Mouse (Mus musculus) limb, embryonic 14.5 days (tissue): ENCODE results near the gene Toporsl. TPM values are rescaled to one million over a fixed set of nuclear protein-coding genes. Genes with fewer than 3 reads are reported as not detected.

Source experiments
- ATAC-seq: fragments of 200-750 bp; cut with Nextera tagmentation; 2 replicates; pipeline ENCODE4 v1.8.0; 2017; ENCODE audit warnings: low read depth, moderate number of reproducible peaks, moderate TSS enrichment; ENCODE audit not compliant: low FRiP score
- DNase-seq: peaks from one replicate; pipeline ENCODE4 v3.0.0-alpha.2; 2015; ENCODE audit warnings: low spot score
- H3K27ac ChIP-seq: fragments of 300-500 bp; sonication (generic); replicated peaks from 2 replicates; pipeline ENCODE4 v1.5.1; 2014; ENCODE audit warnings: low read depth, mild to moderate bottlenecking, low read length, moderate library complexity, mixed read lengths
- H3K27me3 ChIP-seq: fragments of 300-500 bp; sonication (generic); 2 replicates; pipeline ENCODE4 v1.6.1; 2014; ENCODE audit warnings: low read length, mixed read lengths; ENCODE audit not compliant: control insufficient read depth, insufficient read depth
- H3K36me3 ChIP-seq: fragments of 300-500 bp; sonication (generic); 2 replicates; pipeline ENCODE4 v1.6.1; 2014; ENCODE audit warnings: mild to moderate bottlenecking, low read length, moderate library complexity, mixed read lengths; ENCODE audit not compliant: control insufficient read depth, insufficient read depth
- H3K4me1 ChIP-seq: fragments of 300-500 bp; sonication (generic); 2 replicates; pipeline ENCODE4 v1.6.1; 2014; ENCODE audit warnings: antibody characterized with exemption, low read length, mixed read lengths; ENCODE audit not compliant: control insufficient read depth, insufficient read depth
- H3K4me2 ChIP-seq: fragments of 300-500 bp; sonication (generic); replicated peaks from 2 replicates; pipeline ENCODE4 v1.6.1; 2014; ENCODE audit warnings: low read depth, mild to moderate bottlenecking, low read length, moderate library complexity; ENCODE audit not compliant: severe bottlenecking
- H3K4me3 ChIP-seq: fragments of 300-500 bp; sonication (generic); replicated peaks from 2 replicates; pipeline ENCODE4 v1.5.1; 2014; ENCODE audit warnings: low read length
- H3K9ac ChIP-seq: fragments of 300-500 bp; sonication (generic); 2 replicates; pipeline ENCODE4 v1.6.1; 2014; ENCODE audit warnings: mild to moderate bottlenecking, low read depth, low read length, moderate library complexity; ENCODE audit not compliant: severe bottlenecking
- H3K9me3 ChIP-seq: fragments of 300-500 bp; sonication (generic); 2 replicates; pipeline ENCODE4 v1.6.1; 2016; ENCODE audit warnings: low read length; ENCODE audit not compliant: control insufficient read depth
- POLR2A ChIP-seq: fragments of 200-500 bp; IDR thresholded peaks from 2 replicates; pipeline ENCODE4 v1.8.0; 2012; ENCODE audit warnings: inconsistent platforms, mild to moderate bottlenecking, moderate library complexity, borderline replicate concordance; ENCODE audit not compliant: insufficient read depth, insufficient read length; ENCODE audit errors: extremely low read depth
- WGBS: fragments of 180-500 bp; shearing (Covaris S2); extraction: QIAGEN DNeasy Blood & Tissue Kit; methylation state at CpG from one replicate; pipeline ENCODE4 v1.1.7; 2014; 5-methylcytosine and 5-hydroxymethylcytosine counted together
- polyA plus RNA-seq, 2 experiments: library from polyadenylated mRNA; depleted of rRNA in 1 of 2; stranded (reverse) in 1 of 2; unstranded in 1 of 2; fragments of >200 nt; fragmentation: Nextera tagmentation in 1 of 2; extraction: Ambion mirVana in 1 of 2; gene quantifications; 2 replicates each; pipeline versions ENCODE4 v1.2.1 to v1.2.3; 2012 to 2014

Toporsl gene
- not detected in 2 replicates for polyA plus RNA-seq (2012; rRNA removed)
- polyA plus RNA-seq (2014; fragmentation: Nextera tagmentation; extraction: Ambion mirVana): not detected in 2 replicates

GRCm38 (mm10) chr4:52595927-52596326 lies at the start of gene Toporsl:
Toporsl (plus strand) TSS chr4:52596274.
- Histone ChIP-seq H3K9ac (no peak within 1 kb of the TSS), H3K27me3 (no peaks in the 10 kb centered on the region), H3K4me2 (no peak within 1 kb of the TSS), H3K4me3 (no peak within 1 kb of the TSS), H3K9me3 (no peaks in the 10 kb centered on the region), H3K27ac (no peak within 1 kb of the TSS), H3K36me3 (no peaks in the 10 kb centered on the region), H3K4me1 (no peaks in the 10 kb centered on the region)
- no peak for DNase-seq
- 68% methylated on average over 2 of the region's 2 CpGs for WGBS
- no peak for ATAC-seq
- TF ChIP-seq POLR2A: no peak

GRCm38 (mm10) chr4:52557672-52558071 lies 38.4 kb upstream of the Toporsl start:
- no peaks in the 10 kb centered on the region for H3K9me3 ChIP-seq
- H3K36me3 ChIP-seq: no peaks in the 10 kb centered on the region
- ATAC-seq: no peak
- no peak overlapping the region for H3K9ac ChIP-seq
- no peaks in the 10 kb centered on the region for H3K4me1 ChIP-seq
- no peak overlapping the region for H3K4me2 ChIP-seq
- no peaks in the 10 kb centered on the region for H3K27me3 ChIP-seq
- H3K27ac ChIP-seq: no peak overlapping the region
- DNase-seq: no peak
- 63% methylated on average over 1 of the region's 1 CpGs for WGBS
- TF ChIP-seq POLR2A: no peak
- H3K4me3 ChIP-seq: no peak overlapping the region

- no peak overlapping the region for H3K27ac ChIP-seq
- TF ChIP-seq POLR2A: no peak
- H3K27me3 ChIP-seq: no peaks in the 10 kb centered on the region
- H3K4me1 ChIP-seq: no peaks in the 10 kb centered on the region
- no peak overlapping the region for H3K4me3 ChIP-seq
- H3K9me3 ChIP-seq: no peaks in the 10 kb centered on the region
- 61% methylated on average over 1 of the region's 1 CpGs for WGBS
- no peaks in the 10 kb centered on the region for H3K36me3 ChIP-seq
- H3K4me2 ChIP-seq: no peak overlapping the region
- no peak for ATAC-seq
- no peak for DNase-seq
- no peak overlapping the region for H3K9ac ChIP-seq
Observed at GRCm38 (mm10) chr4:52558080-52558479, 38.0 kb upstream of the Toporsl start.

GRCm38 (mm10) chr4:52563859-52564258 lies 32.2 kb upstream of the Toporsl start:
- TF ChIP-seq POLR2A: no peak
- 84% methylated on average over 1 of the region's 1 CpGs for WGBS
- no peak for ATAC-seq

GRCm38 (mm10) chr4:52586194-52586734 lies 9.8 kb upstream of the Toporsl start:
- no peaks in the 10 kb centered on the region for H3K4me1 ChIP-seq
- no peak overlapping the region for H3K4me3 ChIP-seq
- DNase-seq (no peak), ATAC-seq (no peak)
- no peak overlapping the region for H3K27ac ChIP-seq
- H3K27me3 ChIP-seq: no peaks in the 10 kb centered on the region
- TF ChIP-seq POLR2A: no peak
- no peaks in the 10 kb centered on the region for H3K36me3 ChIP-seq
- no peak overlapping the region for H3K4me2 ChIP-seq
- no peak overlapping the region for H3K9ac ChIP-seq
- WGBS: 75% methylated on average over 6 of the region's 6 CpGs
- no peaks in the 10 kb centered on the region for H3K9me3 ChIP-seq

More at GRCm38 (mm10) chr4:52563859-52564258, 32.2 kb upstream of the Toporsl start:
- H3K9me3 ChIP-seq: no peaks in the 10 kb centered on the region
- H3K36me3 ChIP-seq: no peaks in the 10 kb centered on the region
- no peaks in the 10 kb centered on the region for H3K4me1 ChIP-seq
- no peak overlapping the region for H3K4me3 ChIP-seq
- H3K27me3 ChIP-seq: no peaks in the 10 kb centered on the region
- DNase-seq: no peak
- no peak overlapping the region for H3K9ac ChIP-seq
- H3K27ac ChIP-seq: no peak overlapping the region
- no peak overlapping the region for H3K4me2 ChIP-seq

- no peaks in the 10 kb centered on the region for H3K27me3 ChIP-seq
- no peak overlapping the region for H3K4me3 ChIP-seq
- H3K36me3 ChIP-seq: no peaks in the 10 kb centered on the region
- WGBS: 69% methylated on average over 4 of the region's 4 CpGs
- ATAC-seq (no peak), DNase-seq (no peak)
- H3K4me2 ChIP-seq: no peak overlapping the region
- TF ChIP-seq POLR2A: no peak
- no peaks in the 10 kb centered on the region for H3K9me3 ChIP-seq
- H3K27ac ChIP-seq: no peak overlapping the region
- H3K9ac ChIP-seq: no peak overlapping the region
- H3K4me1 ChIP-seq: no peaks in the 10 kb centered on the region
Observed at GRCm38 (mm10) chr4:52593821-52594356, 2.2 kb upstream of the Toporsl start.
